Mouse (Mus musculus) right cerebral cortex, postnatal 25 days (tissue): ENCODE measurements around the gene Olfr1145.

Experiments used
- DNase-seq: peaks from one replicate; pipeline ENCODE4 v3.0.0; 2022

Gene Olfr1145

GRCm38 (mm10) chr2:87809522-87809921 lies at the start of gene Olfr1145:
Olfr1145 (plus strand) TSS chr2:87809822.
- DNase-seq = no peak

GRCm38 (mm10) chr2:87776143-87776542 lies 33.5 kb upstream of the Olfr1145 start:
- DNase-seq = no peak

GRCm38 (mm10) chr2:87779183-87779582 lies 30.4 kb upstream of the Olfr1145 start, which contains the start of gene Olfr152:
Olfr152 (plus strand) TSS chr2:87779483.
- no peak for DNase-seq

- no peak for DNase-seq
Observed at GRCm38 (mm10) chr2:87800292-87800691, 9.3 kb upstream of the Olfr1145 start, which contains the start of gene Olfr1143. Olfr1143 (plus strand) TSS chr2:87800592.

DNA sequence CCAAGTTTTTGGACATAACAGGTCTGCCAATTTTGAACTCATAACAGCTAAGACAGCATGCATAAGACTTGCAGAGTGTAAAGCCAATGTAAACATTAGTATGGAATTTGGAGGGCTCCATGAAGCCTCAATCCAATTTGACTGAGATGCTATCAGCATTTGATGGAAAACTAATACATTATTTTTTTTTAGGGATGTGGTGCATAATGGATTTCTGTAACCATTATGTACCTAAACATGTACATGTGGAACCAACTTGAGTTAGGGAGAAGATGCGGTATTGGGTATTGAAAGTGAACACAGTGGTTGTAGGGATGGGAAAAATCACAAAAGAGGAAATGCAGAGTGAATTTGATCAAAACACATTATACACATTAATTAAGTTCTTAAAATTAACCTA lies 20.6 kb downstream of the Olfr1145 start, which contains the start of gene Olfr1148:
Olfr1148 (plus strand) TSS at position 301 of the 400 bp plus-strand sequence.
- no peak for DNase-seq

GRCm38 (mm10) chr2:87843693-87844092 lies 34.1 kb downstream of the Olfr1145 start, which contains the start of gene Olfr1150-ps1:
Olfr1150-ps1 (plus strand) TSS chr2:87843993.
- DNase-seq = no peak

DNA sequence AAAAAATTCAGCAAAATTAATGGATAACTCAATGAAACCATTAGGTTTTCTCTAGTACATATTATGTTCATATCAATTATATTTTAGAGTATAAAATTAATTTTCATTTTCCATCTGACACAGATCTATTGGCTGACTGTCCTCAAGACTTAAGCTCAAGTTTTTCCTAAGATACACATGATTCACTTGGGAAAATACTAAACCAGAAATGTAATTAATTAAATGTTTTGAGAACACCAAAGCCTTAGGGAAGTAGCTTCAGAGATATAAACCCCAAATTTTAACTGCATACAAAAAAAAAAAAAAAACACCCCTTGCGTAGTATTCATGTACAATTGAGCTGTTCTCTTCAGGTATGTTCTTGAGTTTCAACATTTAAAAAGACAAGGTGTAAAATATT lies 45.9 kb downstream of the Olfr1145 start, which contains the start of gene Olfr1151:
Olfr1151 (plus strand) TSS at position 301 of the 400 bp plus-strand sequence.
- no peak for DNase-seq
